Mouse (Mus musculus) heart, postnatal 10 days (tissue): ENCODE data around the gene Bsnd. TPM values are rescaled to one million over a fixed set of nuclear protein-coding genes. Genes with fewer than 3 reads are reported as not detected.

Experiments
- DNase-seq, 2 experiments: peaks; one replicate each; pipeline ENCODE4 v3.0.0; 2021
- intact Hi-C: fragments of 180-260 bp; cut with DNase I; formaldehyde crosslinking; loops from one replicate; pipeline ENCODE4 v1.15.1; 2025
- total RNA-seq, 2 experiments: library from RNA; stranded (reverse); gene quantifications; 2 replicates each; pipeline ENCODE4 v1.2.3; 2021

Gene Bsnd
- total RNA-seq, 2 experiments from 2014 or later: not detected

GRCm38 (mm10) chr4:106483831-106484230, 8.3 kb downstream of the Bsnd start:
- intact Hi-C loops: no loop called here
- DNase-seq: no peak

- DNase-seq: no peak
- intact Hi-C loops: no loop called here
These were observed 8.8 kb downstream of the Bsnd start for GRCm38 (mm10) chr4:106483215-106483727.

- DNase-seq: no peak
- intact Hi-C loops: no loop called here
These were observed 11.5 kb downstream of the Bsnd start for GRCm38 (mm10) chr4:106480545-106480944.

- intact Hi-C loops: loop anchor here (1.0 kb wide), 1 partner anchor 55 kb away; no protein-coding TSS in a partner anchor
- DNase-seq: peak; percentile 32 to 70
These were observed 17.8 kb downstream of the Bsnd start for GRCm38 (mm10) chr4:106474241-106474640.

GRCm38 (mm10) chr4:106472335-106472734, 19.7 kb downstream of the Bsnd start:
- DNase-seq: peak; percentile 74 to 83
- intact Hi-C loops: no loop called here

GRCm38 (mm10) chr4:106470921-106471320, 21.2 kb downstream of the Bsnd start:
- intact Hi-C loops: no loop called here
- peak; percentile 60 to 71 for DNase-seq

GRCm38 (mm10) chr4:106467420-106468110, 24.5 kb downstream of the Bsnd start:
- intact Hi-C loops: no loop called here
- DNase-seq: no peak

GRCm38 (mm10) chr4:106463174-106463801, 28.8 kb downstream of the Bsnd start:
- intact Hi-C loops: no loop called here
- DNase-seq: no peak

- intact Hi-C loops: no loop called here
- DNase-seq: no peak
These were observed 29.6 kb downstream of the Bsnd start for GRCm38 (mm10) chr4:106462524-106462923.

- no peak for DNase-seq
- intact Hi-C loops: no loop called here
These were observed 30.1 kb downstream of the Bsnd start for GRCm38 (mm10) chr4:106462016-106462415.

- intact Hi-C loops: no loop called here
These were observed 37.5 kb downstream of the Bsnd start for GRCm38 (mm10) chr4:106454541-106454940.

GRCm38 (mm10) chr4:106453516-106453915, 38.6 kb downstream of the Bsnd start:
- intact Hi-C loops: no loop called here
- DNase-seq: no peak

More at GRCm38 (mm10) chr4:106454541-106454940, 37.5 kb downstream of the Bsnd start:
- DNase-seq: no peak

GRCm38 (mm10) chr4:106453108-106453507, 39.0 kb downstream of the Bsnd start:
- DNase-seq: no peak
- intact Hi-C loops: no loop called here

- DNase-seq: no peak
- intact Hi-C loops: no loop called here
These were observed 39.7 kb downstream of the Bsnd start for GRCm38 (mm10) chr4:106452401-106452800.

- DNase-seq: no peak
- intact Hi-C loops: no loop called here
These were observed 42.8 kb downstream of the Bsnd start for GRCm38 (mm10) chr4:106449306-106449705.

- no peak for DNase-seq
- intact Hi-C loops: no loop called here
These were observed 48.9 kb downstream of the Bsnd start for GRCm38 (mm10) chr4:106443182-106443581.

- intact Hi-C loops: no loop called here
- DNase-seq: no peak
These were observed 53.3 kb downstream of the Bsnd start for GRCm38 (mm10) chr4:106438763-106439162.

GRCm38 (mm10) chr4:106437207-106437606, 54.9 kb downstream of the Bsnd start:
- DNase-seq: no peak
- intact Hi-C loops: no loop called here

- DNase-seq: peak; percentile 23 to 44
- intact Hi-C loops: no loop called here
These were observed 55.6 kb downstream of the Bsnd start for GRCm38 (mm10) chr4:106436475-106436874.

GRCm38 (mm10) chr4:106435426-106435825, 56.7 kb downstream of the Bsnd start:
- no peak for DNase-seq
- intact Hi-C loops: no loop called here
